Mouse (Mus musculus): ENCODE measurements at regions not wholly inside any gene's neighbourhood (a gene's known extent, or its start where the extent isn't known, plus 50 kb on each side); places are given as distances from the start of the nearest gene placed in this dataset.

DNA sequence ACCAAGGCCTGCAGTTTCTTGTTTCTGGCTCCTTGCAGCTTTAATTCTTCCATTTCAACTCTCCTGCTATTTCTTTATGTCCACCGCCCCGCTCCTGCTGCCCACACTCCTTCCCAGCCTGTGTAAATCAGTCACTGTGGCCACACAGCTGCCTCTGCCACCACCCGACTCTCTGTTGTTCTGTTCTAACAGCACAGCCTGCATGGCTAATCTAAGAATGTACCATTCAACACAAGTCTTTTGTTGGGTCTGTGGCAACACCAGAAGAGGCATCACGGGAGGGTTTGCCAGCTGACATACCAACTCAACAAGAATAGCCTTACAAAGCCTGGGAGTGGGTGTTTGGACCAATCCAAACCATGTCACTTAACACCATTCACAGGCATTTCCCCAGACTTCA is 264.9 kb upstream of the Pum3 start:
- Histone ChIP-seq H3K36me3 (no peaks in the 10 kb centered on the region), H3K27me3 (ENCODE audit: low read depth, poor library complexity, severe bottlenecking) (no peaks in the 10 kb centered on the region), H3K4me3 (no peak overlapping the region), H3K9me3 (replicated peaks) (0 out of 2 replicates have a peak, but pooled peaks cover 6% of the 10 kb centered on the region), H3K27ac (replicated peaks) (no peak overlapping the region), H3K4me1 (no peaks in the 10 kb centered on the region)
- WGBS: 88% methylated on average over 4 of the region's 4 CpGs
- no peak for DNase-seq (ENCODE audit: low spot score)

- 77% methylated on average over 7 of the region's 7 CpGs for WGBS
- no peaks in the 10 kb centered on the region for H3K4me1 ChIP-seq
- H3K27me3 ChIP-seq (ENCODE audit: low read depth, poor library complexity, severe bottlenecking): no peaks in the 10 kb centered on the region
- H3K36me3 ChIP-seq: no peaks in the 10 kb centered on the region
- H3K9me3 ChIP-seq (replicated peaks): 0 out of 2 replicates have a peak, but pooled peaks cover 6% of the 10 kb centered on the region
- H3K4me3 ChIP-seq: no peak overlapping the region
- DNase-seq (ENCODE audit: low spot score): no peak
- no peak overlapping the region for H3K27ac ChIP-seq (replicated peaks)
Observed at GRCm38 (mm10) chr19:27693706-27694105, 264.1 kb upstream of the Pum3 start.

DNA sequence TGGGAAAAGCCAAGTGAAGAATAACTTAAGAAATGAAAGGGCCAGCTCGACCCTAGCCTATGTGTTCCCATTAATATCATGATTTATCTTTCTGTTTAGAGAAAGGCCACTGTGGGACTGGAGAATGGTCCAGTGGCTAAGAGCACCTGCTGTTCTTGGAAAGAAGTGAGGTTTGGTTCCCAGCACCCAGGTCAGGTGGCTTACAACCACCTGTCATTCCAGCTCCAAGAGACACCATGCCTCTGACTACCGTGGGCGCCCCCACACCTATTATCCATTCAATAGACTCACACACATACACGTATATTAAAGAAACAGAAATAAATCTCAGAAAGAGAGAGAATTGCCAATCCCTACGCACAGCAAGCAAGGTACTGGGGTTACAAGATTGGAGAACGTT is 263.3 kb upstream of the Pum3 start:
- H3K27me3 ChIP-seq (ENCODE audit: low read depth, poor library complexity, severe bottlenecking): no peaks in the 10 kb centered on the region
- DNase-seq (ENCODE audit: low spot score): no peak
- no peaks in the 10 kb centered on the region for H3K4me1 ChIP-seq
- H3K27ac ChIP-seq (replicated peaks): no peak overlapping the region
- H3K4me3 ChIP-seq: no peak overlapping the region
- WGBS: 94% methylated on average over 6 of the region's 6 CpGs
- no peaks in the 10 kb centered on the region for H3K36me3 ChIP-seq
- 0 out of 2 replicates have a peak, but pooled peaks cover 6% of the 10 kb centered on the region for H3K9me3 ChIP-seq (replicated peaks)

GRCm38 (mm10) chr19:27683426-27683825 is 253.8 kb upstream of the Pum3 start:
- no peak overlapping the region for H3K4me3 ChIP-seq
- H3K9me3 ChIP-seq (replicated peaks): peaks cover 4% of the 10 kb centered on the region; the same call in 1 of the 2 replicates
- H3K4me1 ChIP-seq: no peaks in the 10 kb centered on the region
- no peaks in the 10 kb centered on the region for H3K36me3 ChIP-seq
- H3K27me3 ChIP-seq (ENCODE audit: low read depth, poor library complexity, severe bottlenecking): no peaks in the 10 kb centered on the region
- H3K27ac ChIP-seq (replicated peaks): no peak overlapping the region
- DNase-seq (ENCODE audit: low spot score): no peak
- 39% methylated on average over 2 of the region's 2 CpGs for WGBS

GRCm38 (mm10) chr19:27679427-27679826 is 249.8 kb upstream of the Pum3 start:
- WGBS: 83% methylated on average over 7 of the region's 7 CpGs
- no peak for DNase-seq (ENCODE audit: low spot score)
- no peaks in the 10 kb centered on the region for H3K9me3 ChIP-seq (replicated peaks)
- H3K27me3 ChIP-seq (ENCODE audit: low read depth, poor library complexity, severe bottlenecking): no peaks in the 10 kb centered on the region
- H3K27ac ChIP-seq (replicated peaks): no peak overlapping the region
- no peaks in the 10 kb centered on the region for H3K36me3 ChIP-seq
- no peak overlapping the region for H3K4me3 ChIP-seq
- no peaks in the 10 kb centered on the region for H3K4me1 ChIP-seq

- WGBS: 88% methylated on average over 2 of the region's 2 CpGs
- 0 out of 2 replicates have a peak, but pooled peaks cover 3% of the 10 kb centered on the region for H3K4me1 ChIP-seq
- H3K36me3 ChIP-seq: no peaks in the 10 kb centered on the region
- no peaks in the 10 kb centered on the region for H3K27me3 ChIP-seq (ENCODE audit: low read depth, poor library complexity, severe bottlenecking)
- H3K9me3 ChIP-seq (replicated peaks): no peaks in the 10 kb centered on the region
- DNase-seq (ENCODE audit: low spot score): no peak
- no peak overlapping the region for H3K4me3 ChIP-seq
- no peak overlapping the region for H3K27ac ChIP-seq (replicated peaks)
Observed at GRCm38 (mm10) chr19:27672679-27673190, 243.1 kb upstream of the Pum3 start.

DNA sequence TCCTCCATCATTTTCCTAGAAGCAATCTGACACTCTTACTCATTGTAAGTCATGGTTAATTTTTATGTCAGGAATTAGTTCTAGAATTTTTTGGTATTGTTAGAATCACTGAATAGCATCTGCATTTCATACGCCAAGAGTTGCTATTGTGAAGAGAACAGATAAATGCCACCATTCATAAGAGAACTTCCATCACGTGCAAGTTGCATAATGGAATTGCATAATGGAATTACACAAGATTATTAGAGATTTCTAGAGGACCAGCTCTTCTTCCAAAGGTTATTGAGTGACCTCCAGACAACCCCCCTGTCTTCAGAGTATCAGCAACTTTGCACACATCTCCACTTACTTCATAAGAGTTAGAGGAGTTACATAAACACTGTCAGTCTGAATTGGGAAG is 233.7 kb upstream of the Pum3 start:
- Histone ChIP-seq H3K27me3 (ENCODE audit: low read depth, poor library complexity, severe bottlenecking) (no peaks in the 10 kb centered on the region), H3K27ac (replicated peaks) (no peak overlapping the region), H3K36me3 (no peaks in the 10 kb centered on the region), H3K9me3 (replicated peaks) (no peaks in the 10 kb centered on the region), H3K4me3 (no peak overlapping the region), H3K4me1 (no peaks in the 10 kb centered on the region)
- WGBS: 79% methylated on average over 2 of the region's 2 CpGs
- no peak for DNase-seq (ENCODE audit: low spot score)

DNA sequence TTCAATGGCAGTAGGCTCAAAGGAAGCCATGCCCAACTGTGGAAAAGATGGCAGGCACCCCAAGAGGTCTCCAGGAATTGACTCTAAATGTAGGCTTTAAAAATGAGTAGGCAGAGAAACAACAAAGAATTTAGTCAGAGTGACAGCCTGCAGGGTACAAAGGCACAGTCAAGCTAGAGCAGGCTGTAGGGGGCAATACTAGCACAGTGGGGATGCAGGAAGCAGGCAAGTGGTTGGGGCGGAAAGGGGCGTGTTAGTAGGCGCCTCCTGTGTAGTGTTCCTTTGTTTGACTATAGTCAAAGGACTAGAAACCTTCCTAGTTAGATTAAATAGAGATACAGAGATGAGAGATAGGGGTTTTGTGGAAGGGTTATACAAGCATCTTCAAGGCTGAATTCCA is 211.4 kb upstream of the Pum3 start:
- 19% methylated on average over 3 of the region's 3 CpGs for WGBS
- Histone ChIP-seq H3K27ac (replicated peaks) (no peak overlapping the region; the same call in 1 of the 2 replicates), H3K36me3 (no peaks in the 10 kb centered on the region), H3K4me3 (no peak overlapping the region), H3K9me3 (replicated peaks) (no peaks in the 10 kb centered on the region), H3K4me1 (0 out of 2 replicates have a peak, but pooled peaks cover 4% of the 10 kb centered on the region), H3K27me3 (ENCODE audit: low read depth, poor library complexity, severe bottlenecking) (no peaks in the 10 kb centered on the region)
- no peak for DNase-seq (ENCODE audit: low spot score)

DNA sequence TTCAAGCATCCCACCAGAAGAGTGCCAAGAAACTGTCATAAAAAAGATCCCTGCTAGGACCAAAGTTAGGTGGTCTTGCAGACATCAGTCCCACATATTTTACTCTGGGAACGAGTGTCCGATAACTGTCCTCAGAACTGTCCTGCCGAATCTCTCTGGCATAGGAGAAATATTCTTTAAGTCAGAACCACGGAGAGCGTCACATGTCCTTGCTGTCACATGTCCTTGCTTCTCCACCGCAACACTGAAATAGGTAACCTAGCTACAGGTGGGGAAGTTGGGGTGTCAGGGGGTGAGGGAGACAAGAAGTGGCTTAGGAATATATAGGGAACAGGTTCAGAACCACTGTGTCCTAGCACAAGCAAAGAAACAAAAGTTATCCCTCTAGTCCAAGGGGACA is 203.5 kb upstream of the Pum3 start:
- 83% methylated on average over 6 of the region's 6 CpGs for whole genome bisulfite sequencing
- Histone ChIP-seq H3K4me1 (peaks cover 3% of the 10 kb centered on the region; the same call in 1 of the 2 replicates), H3K27me3 (ENCODE audit: low read depth, poor library complexity, severe bottlenecking) (no peaks in the 10 kb centered on the region), H3K36me3 (no peaks in the 10 kb centered on the region), H3K4me3 (no peak overlapping the region), H3K27ac (replicated peaks) (no peak overlapping the region), H3K9me3 (replicated peaks) (no peaks in the 10 kb centered on the region)
- DNase-seq (ENCODE audit: low spot score): no peak

- H3K27me3 ChIP-seq (ENCODE audit: low read depth, poor library complexity, severe bottlenecking): no peaks in the 10 kb centered on the region
- H3K36me3 ChIP-seq: no peaks in the 10 kb centered on the region
- peaks cover 3% of the 10 kb centered on the region; the same call in 1 of the 2 replicates for H3K4me1 ChIP-seq
- WGBS: 93% methylated on average over 1 of the region's 1 CpGs
- H3K27ac ChIP-seq (replicated peaks): no peak overlapping the region
- H3K4me3 ChIP-seq: no peak overlapping the region
- H3K9me3 ChIP-seq (replicated peaks): no peaks in the 10 kb centered on the region
- DNase-seq (ENCODE audit: low spot score): no peak
Observed at GRCm38 (mm10) chr19:27627626-27628025, 198.0 kb upstream of the Pum3 start.

GRCm38 (mm10) chr19:27617522-27617921 is 187.9 kb upstream of the Pum3 start:
- Histone ChIP-seq H3K4me3 (no peak overlapping the region), H3K27me3 (ENCODE audit: low read depth, poor library complexity, severe bottlenecking) (no peaks in the 10 kb centered on the region), H3K27ac (replicated peaks) (no peak overlapping the region), H3K4me1 (no peaks in the 10 kb centered on the region), H3K9me3 (replicated peaks) (no peaks in the 10 kb centered on the region), H3K36me3 (no peaks in the 10 kb centered on the region)
- 82% methylated on average over 5 of the region's 5 CpGs for WGBS
- no peak for DNase-seq (ENCODE audit: low spot score)

- WGBS: 90% methylated on average over 2 of the region's 2 CpGs
- Histone ChIP-seq H3K36me3 (no peaks in the 10 kb centered on the region), H3K27me3 (ENCODE audit: low read depth, poor library complexity, severe bottlenecking) (no peaks in the 10 kb centered on the region), H3K4me1 (peaks cover 9% of the 10 kb centered on the region), H3K4me3 (no peak overlapping the region), H3K27ac (replicated peaks) (no peak overlapping the region), H3K9me3 (replicated peaks) (no peaks in the 10 kb centered on the region)
- DNase-seq (ENCODE audit: low spot score): no peak
Observed at GRCm38 (mm10) chr19:27606933-27607332, 177.3 kb upstream of the Pum3 start.

DNA sequence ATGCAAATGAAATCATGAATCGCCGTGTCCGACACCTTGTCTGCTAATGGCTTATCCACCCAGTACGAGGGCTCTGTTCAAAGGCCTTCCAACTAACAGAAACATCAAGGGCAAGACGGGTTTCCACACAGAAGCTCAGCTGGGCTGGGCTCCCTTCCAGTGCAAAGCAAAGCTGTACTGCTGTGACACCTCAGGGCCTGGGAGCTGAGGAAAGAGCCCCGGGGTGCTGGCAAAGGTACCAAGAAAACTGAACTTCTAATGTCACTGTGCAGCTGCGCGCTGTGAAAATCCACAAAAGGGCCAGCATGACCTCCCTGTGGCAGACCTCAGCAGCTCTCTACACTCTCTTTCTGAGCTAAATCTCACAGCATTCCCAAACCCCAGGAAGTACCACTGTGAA is 173.7 kb upstream of the Pum3 start:
- H3K4me1 ChIP-seq: peaks cover 19% of the 10 kb centered on the region
- H3K27me3 ChIP-seq (ENCODE audit: low read depth, poor library complexity, severe bottlenecking): no peaks in the 10 kb centered on the region
- no peaks in the 10 kb centered on the region for H3K9me3 ChIP-seq (replicated peaks)
- H3K36me3 ChIP-seq: no peaks in the 10 kb centered on the region
- H3K27ac ChIP-seq (replicated peaks): no peak overlapping the region
- 19% methylated on average over 8 of the region's 8 CpGs for WGBS
- DNase-seq (ENCODE audit: low spot score): no peak
- no peak overlapping the region for H3K4me3 ChIP-seq

- no peak overlapping the region for H3K4me3 ChIP-seq
- H3K9me3 ChIP-seq (replicated peaks): no peaks in the 10 kb centered on the region
- peaks cover 19% of the 10 kb centered on the region for H3K4me1 ChIP-seq
- no peaks in the 10 kb centered on the region for H3K36me3 ChIP-seq
- 73% methylated on average over 3 of the region's 3 CpGs for WGBS
- DNase-seq (ENCODE audit: low spot score): no peak
- H3K27me3 ChIP-seq (ENCODE audit: low read depth, poor library complexity, severe bottlenecking): no peaks in the 10 kb centered on the region
- no peak overlapping the region for H3K27ac ChIP-seq (replicated peaks)
Observed at GRCm38 (mm10) chr19:27601551-27601950, 171.9 kb upstream of the Pum3 start.
